Mouse (Mus musculus) naive thymus-derived CD4-positive, alpha-beta T cell, adult 2 months (primary cell): Measurements from ENCODE around the gene Lrrc8d.
A peak's percentile ranks its signal among the peaks of the same experiment; 100 is the strongest.
"Not testable (repeated sequence)": the region's sequence is repeated elsewhere in the genome, so short reads cannot be mapped to it uniquely, and the experiment has no call there.

Experiments
- DNase-seq: peaks from one replicate; pipeline ENCODE4 v3.0.0-alpha.2; 2011; ENCODE audit warnings: low read depth

The Lrrc8d gene

DNA sequence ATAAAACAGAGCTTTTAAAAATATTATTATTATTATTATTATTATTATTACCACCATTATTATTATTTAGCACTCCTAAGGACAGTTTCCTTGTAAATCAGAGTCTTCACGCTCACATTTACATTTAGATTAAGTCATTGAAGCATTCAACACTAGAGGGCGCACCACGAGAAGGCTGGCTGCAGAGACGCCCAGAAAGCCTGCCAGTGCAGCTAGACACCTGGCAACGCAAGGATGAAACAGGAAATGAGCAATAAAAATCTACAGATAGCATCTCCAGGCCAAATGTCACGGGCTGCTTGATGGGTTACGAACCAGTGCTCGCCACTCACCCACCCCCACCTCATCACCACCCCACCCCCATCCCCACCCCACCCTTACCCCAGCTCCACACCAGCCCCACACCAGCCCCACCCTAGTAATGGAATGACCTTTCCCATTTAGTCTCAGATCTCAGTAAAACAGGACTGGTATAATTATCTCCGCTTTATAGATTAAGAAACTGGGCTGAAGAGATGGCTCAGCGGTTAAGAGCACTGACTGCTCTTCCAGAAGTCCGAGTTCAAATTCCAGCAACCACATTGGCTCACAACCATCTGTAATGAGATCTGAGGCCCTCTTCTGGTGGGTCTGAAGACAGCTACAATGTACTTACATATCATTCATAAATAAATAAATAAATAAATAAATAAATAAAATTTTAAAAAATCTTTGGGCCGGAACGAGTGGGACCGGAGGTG lies 14.7 kb upstream of the Lrrc8d start:
- peak; percentile 94 for DNase-seq

DNA sequence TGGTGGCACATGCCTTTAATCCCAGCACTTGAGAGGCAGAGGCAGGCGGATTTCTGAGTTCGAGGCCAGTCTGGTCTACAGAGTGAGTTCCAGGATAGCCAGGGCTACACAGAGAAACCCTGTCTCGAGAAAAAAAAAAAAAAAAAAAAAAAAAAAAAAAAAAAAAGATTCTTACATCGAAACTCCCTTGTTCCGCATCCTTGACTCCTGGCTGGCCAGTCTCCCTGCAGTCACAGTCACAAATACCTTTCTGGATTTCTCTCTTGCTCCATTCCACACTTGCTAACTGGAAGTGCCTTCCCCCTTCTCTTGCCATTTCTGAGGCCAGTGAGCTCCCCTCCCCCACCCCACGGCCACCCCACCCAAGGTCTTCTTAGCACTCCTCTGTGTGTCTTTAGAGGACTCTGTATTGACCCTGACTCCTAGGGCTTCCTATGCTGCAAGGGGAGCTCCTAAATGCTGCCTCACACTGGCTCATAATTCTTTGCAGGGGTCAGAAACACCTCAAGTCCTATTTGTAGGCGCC lies 13.9 kb upstream of the Lrrc8d start:
- not testable (repeated sequence) for DNase-seq

DNA sequence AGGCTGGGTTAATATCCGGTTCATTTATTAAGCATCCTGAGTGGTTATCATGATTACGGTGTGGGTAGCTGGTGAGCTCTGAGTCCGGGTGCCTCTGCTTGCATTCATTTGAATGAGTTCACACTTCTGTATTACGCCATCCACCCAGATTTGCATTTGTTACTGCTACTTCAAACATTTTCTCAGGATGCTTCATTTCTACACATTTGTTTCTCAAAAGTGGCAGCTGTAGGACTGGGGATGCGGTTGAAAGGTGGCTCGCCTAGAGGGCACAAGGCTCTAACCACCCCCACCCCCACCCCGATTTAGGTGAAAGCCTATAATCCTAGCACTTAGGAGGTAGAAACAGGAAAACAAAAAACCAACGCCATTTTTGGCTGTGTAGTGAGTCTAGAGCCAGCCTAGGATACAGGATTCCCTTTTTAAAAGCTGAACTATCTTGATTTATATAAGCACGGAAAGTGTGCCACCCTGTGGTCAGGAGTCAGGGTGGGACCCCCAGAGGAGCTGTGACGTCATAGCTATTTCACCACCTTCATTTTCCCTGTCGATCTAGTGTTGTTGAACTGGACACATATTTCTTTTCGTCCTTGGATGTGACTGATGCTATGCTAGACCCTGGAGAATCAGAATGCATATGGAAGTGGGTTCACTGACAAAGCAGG lies 13.3 kb upstream of the Lrrc8d start:
- DNase-seq: peak; percentile 29

DNA sequence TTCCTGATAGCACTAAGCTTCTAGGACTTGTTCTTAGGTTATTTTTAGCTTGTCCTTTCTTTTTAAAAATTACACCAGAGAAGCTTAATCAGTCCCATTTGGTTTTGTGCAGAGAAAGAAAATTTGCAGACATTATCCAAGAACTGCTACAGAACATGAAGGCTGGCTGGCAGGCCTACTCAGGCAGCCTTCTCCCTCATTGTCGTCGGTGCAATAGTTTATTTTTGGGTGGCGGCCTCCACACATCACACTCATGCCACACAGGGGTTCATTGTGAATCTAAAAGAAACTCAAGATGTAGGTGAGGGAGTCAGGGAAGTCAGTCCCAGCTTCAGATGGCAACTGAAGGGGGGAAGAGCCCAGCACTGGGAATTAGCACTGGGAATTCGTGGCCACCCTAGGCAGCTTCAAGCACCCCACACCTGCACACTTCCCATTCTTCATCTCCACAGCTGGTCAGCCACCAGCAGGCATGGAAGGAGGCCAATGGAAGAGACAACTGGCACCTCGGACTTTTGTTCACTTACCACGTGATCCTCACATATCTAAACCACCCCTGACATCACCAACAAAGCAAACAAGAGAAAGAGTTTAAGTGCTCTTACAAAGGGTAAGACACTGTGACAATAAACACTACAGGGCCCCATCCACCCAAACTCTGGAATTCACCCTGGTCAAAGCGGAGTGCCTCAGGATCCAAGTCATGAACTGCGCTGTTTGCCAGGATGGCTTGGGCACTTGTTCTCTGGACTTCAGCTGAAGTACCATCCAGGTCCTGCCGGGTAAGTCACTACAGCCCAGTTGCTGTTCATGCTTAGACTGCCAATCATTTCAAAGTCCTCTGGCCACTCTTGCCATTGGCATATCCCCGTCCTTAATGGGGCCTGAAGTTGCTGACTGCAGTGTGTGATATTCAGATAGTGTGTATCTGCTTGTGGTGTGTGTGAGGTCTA lies 9.0 kb upstream of the Lrrc8d start:
- no peak for DNase-seq

DNA sequence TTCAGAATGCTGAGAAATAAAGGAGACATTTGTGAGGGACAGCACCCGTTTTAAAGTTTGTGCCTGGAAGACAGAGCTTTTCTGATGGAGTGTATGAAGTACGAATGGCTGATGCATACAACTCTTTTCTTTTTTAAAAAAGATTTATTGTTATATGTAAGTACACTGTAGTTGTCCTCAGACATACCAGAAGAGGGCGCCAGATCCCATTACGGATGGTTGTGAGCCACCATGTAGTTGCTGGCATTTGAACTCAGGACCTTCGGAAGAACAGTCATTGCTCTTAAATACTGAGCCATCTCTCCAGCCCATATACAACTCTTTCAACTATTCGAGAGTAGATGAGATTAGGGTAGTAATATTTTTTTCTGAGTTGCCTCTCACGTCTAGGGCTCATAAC lies 8.1 kb upstream of the Lrrc8d start:
- DNase-seq: peak; percentile 65

DNA sequence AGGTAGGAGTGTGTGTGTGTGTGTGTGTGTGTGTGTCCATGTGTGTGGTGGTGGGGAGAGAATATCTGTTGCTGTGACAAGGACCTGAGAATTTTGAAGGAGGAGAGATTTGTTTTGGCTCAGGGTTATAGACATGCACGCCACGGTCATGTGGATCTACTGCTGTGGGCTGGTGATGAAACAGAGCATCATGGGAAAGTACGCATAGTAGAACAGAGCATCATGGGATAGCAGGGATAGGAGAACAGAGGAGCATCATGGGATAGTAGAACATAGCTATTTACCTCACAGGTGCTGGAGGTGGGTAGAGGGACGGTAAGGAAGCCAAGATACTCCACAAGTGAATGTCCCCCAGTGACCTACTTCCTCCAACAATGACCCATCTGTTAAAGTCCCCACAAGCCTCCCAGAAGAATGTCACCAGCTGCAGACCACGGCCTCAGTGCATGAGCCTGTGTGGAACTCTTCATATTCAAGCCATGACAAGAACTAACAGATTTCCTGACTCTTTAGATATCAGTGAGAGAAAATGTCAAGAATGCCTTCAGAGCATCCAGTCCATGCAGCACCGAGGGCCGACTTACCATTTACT lies 5.3 kb upstream of the Lrrc8d start:
- DNase-seq: no peak

DNA sequence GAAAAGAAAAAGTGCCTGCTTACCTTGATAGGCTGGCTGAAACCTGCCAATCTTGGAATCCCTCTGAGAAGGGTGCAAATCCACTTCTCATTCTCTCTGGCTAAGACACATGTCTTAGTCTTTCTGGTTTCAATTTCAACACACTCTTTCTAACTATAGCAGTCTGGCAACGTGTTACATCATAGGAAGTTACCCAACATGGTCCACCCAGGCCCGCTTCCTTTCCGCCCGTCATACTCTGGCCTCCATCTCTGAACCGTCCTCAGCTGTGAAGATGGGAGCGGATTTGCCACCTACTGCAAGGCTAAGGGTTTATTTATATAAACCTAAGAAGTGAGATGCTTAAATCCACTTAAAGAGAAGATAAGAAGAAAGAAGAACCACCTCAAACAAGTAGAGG lies 3.7 kb upstream of the Lrrc8d start:
- peak; percentile 65 for DNase-seq

DNA sequence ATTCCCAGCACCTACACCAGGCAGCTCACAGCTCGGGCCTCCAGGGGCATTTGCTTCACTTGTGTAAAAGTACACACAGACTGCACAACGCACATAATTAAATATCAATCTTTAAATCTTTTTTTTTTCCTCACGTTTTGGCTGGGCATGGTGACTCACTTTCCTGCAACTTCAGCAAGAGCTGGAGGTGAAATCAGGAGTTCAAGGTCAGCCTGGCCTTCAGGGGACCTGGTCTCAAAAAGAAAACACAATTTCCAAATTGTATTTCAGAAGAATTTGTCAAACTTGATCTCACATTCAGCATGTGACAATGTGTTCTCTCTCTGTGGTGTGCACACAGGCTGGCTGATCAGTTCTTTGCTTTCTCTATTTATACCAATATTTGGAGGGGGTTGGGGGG lies 1.9 kb upstream of the Lrrc8d start:
- no peak for DNase-seq

DNA sequence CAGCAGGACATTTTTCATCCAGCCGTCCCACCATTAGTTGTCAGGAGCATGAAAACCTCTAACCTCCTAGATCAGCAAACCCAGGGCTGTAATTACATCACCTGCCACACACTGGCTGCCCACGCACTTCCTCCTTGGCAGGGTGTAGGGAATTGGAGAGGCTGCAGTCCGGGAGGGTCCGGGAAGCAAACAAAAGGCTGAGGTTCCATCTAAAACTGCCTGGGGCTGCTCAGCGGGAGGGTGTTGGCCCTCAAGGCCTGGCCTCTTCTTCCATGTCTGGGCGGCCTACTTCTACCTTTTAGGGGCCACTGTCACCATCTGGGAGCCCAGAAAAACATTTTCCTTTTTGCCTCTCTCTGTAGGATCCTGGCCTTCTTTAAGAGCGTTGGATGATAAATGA lies 1.1 kb upstream of the Lrrc8d start:
- no peak for DNase-seq

DNA sequence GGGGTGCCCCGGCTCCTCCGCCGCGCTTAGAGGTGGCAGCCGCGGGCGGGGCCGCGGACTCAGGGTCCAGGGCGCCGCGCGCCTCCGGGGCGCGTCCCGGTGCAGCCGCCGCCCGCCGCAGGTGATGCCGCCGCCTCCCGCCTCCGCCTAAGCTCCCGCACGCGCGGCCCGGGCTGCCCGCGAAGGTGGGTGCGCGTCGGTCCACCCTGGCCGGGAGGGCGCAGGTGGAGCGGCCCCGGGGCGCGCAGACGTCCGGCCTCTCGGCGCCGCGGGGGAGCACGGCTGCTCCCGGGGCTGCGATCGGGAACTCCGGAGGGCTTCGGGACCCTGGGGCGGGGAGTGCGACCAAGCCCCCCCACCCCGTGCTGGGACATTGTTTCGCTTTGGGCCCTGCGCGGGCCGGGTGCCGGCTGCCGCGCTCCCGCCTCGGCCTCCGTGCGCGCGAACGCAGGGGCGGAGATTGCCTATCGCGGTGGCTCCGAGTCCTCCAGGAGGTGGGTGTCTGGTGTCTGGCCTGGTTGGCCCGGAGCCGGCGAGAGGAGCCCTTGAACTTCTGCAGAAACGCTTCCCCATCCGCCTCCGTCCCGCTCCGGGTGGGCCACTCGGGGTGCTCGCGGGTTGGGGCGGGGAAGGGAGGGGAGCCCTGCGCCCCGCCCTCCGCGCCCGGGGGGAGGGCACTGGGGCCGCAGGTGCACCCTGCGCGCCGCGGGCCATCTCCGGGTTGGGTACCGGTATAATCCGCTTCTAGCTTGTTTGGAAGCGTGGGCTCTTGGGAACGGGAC lies 492 bp downstream of the Lrrc8d start:
- DNase-seq: peak; percentile 90

DNA sequence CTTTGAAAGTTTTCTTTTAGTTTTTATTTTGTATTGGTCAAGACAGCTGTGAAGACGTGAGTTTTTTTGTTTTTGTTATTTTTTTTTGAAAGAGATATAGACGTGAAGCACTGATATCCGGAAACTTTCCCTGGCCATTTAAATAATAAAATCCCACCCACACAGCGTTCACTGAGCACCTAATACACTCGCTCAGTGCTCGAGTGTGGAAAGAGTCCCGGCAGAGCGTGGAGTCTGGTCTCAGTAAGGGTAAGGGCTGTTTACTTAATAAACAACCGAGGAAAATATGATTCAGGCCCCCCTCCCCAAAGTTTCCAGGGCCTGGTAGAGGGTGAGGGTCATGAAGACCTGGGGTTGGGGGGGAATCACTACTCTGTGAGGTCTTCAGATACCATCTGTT lies 1.6 kb downstream of the Lrrc8d start:
- DNase-seq: no peak

DNA sequence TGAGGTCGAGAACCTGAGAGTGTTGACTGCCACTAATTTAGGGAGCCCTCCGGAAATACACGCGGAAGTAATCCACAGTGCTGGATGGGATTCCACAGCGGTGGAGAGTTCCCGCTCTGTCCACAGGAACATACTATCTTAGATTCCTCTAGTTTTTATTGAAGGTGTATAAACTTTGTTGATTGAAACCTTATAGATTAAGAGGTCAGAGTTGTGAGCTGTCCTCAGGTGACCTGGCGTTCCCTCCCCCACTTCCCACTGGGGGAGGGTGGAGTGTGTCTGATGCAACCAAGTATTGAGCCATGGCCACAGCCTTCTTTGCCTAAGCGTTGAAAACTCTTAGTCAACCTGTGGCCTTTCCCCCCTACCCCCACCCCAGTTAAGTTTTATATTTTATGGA lies 2.1 kb downstream of the Lrrc8d start:
- DNase-seq: no peak

DNA sequence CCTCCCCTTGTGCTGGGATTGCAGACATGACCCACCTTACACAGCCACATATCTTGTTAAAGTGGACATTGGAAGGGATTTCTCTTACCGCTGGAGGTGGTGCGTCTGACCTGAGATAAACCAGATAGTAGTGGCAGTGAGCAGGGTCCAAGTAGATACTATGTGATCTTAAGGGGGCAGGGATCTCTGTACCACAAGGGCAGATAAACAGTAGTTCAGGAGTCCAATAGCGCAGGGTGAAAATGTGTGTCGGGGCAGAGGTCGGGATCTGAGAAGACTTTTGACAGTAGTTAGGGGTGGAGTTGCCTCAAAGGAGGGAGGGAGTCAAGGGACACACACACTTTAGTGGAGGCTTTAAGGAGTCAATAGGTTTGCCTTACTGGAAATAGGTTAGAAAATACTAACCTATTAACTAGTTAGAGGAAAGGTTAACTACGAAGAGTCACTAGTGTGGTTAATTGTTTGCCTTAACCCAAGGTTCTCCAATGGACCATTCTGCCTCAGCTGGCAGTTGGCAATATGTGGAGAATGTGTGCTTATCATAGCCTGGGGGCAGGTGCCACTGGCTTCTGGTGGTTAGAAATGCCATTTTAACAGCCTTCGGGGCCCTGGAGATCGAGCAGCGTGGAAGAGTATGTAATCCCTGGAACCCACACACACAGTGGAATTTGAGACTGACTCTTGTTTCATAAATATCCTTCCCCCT lies 3.0 kb downstream of the Lrrc8d start:
- no peak for DNase-seq

DNA sequence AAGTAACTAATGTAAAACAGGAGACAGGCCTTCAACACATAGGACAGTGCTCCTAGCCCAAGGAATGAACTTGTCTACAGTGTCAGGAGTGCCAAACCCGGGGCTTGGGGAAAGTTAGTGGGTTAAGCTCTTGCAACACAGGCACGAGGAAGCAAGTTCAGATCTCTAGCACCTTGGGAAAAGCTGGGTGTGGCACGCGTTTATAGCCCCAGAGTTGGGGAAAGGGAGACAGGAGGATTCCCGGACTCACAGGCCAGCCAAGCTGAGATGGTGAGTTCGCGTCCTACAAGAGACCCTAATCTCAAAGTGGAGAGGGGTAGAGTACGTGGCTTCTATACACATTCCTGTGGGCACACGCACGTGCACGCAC lies 3.5 kb downstream of the Lrrc8d start:
- DNase-seq: no peak

DNA sequence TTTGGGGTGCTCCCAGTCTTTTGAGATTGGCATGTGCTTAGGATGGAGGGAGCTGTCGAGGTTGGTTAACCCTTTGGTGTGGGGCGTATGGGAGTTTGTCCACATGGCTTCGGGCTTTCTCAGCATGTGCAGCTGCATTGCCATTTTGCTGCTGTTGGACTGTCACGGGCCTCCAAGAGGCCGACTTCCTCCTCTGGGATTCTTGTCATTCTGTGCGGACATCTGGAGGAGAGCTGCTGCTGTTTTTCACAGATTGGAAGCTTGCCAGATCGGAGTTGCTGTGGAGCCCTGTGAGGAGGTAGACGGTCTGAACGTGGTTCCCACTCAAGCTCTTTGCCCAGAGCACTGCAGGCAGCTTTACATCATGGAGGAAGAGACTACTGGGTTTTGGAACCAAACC lies 4.8 kb downstream of the Lrrc8d start:
- no peak for DNase-seq

DNA sequence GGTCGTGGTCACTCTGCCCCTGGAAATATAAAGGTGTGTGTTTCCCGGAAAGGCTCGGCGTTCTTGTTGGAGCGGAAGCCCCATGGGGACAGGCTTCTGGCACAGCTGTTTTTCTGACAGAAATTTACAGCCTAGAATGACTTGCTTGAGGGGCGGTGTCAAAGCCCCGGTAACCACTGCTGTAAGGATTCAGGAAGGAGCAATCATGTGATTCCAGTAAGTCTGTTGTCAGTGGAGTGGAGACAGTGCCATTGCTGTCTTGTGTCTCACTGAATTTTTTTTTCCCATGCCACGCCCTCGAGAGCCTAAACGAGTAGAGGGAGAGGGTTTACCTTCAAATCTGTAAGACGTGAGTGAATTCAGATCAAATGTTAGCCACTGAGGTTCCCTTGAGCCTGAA lies 6.9 kb downstream of the Lrrc8d start:
- no peak for DNase-seq

DNA sequence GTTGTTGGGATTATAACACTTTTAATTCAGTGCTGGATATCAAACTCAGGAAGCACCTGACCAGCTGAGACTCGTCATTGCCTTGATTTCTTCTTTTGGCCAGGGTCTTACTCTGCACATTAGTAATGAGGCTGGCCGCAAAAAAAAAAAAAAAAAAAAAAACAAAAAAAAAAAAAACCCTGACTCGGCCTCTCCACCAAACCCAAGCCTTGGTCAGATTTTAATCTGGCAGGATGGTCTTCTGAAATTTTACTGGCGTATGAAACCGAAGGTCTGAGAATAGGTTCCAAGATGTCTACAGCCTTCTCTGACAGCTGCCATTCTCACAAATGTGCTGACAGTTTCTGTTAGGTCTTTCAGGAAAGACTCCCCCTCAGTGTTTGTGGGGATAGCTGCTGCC lies 8.5 kb downstream of the Lrrc8d start:
- no peak for DNase-seq

DNA sequence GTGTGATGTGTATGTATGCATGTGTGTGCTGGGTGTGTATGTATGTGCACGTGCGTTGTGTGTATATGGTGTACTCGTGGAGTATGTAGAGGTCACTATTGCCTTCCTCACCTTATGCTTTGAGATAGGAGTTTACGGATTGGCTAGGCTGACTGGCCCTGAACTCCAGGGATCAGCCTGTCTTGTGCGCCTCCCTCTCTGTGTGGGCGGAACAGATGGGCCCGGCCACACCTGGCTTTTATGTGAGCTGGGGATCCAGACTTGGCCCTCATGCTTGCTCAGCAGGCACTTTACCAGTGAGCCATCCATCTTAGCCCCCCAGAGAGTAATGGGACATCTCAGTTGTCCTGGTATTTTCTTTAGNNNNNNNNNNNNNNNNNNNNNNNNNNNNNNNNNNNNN lies 10.7 kb downstream of the Lrrc8d start:
- DNase-seq: no peak

DNA sequence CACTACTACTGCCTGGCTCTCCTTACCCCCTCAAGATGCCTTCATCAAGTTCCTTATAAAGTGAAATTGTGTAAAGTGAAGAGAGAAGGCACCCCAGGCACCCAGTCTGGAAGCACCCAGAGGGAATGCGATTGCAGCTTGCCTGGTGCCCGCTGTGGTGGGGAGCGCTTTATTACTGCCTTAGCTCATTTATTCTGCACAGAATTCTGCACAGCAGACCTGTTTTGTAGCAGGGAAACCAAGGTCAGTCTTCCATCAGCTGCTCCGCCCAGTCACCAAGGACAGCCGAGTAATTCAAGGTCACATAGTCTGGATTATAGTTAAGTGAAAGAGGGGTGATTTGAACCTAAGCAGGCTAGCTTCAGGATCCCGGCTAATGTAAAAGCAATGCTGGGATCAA lies 14.7 kb downstream of the Lrrc8d start:
- DNase-seq: no peak

DNA sequence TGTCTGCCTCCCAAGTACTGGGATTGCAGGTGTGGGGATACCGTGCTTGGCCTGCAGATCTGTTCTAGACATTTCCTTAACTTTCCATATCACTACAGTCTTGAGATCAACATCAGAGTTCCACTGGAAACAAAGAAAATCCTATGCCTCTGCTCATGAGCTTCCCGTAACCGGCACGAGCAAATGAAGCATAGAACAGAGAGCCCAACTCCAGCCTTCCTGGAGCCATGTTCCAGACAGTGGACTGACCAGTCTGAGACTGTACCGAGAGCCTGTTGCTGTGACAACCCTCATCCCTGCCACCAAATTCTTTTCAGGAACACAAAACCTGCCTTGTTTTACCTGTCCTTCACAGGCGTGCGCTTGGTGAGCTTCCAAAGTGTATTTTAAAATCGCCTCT lies 15.3 kb downstream of the Lrrc8d start:
- no peak for DNase-seq
